Mouse (Mus musculus): ENCODE measurements around the gene Eif3i. TPM values are rescaled to one million over a fixed set of nuclear protein-coding genes. Genes with fewer than 3 reads are reported as not detected.

The Eif3i gene
- total and polyA plus RNA-seq, 2 experiments from 2014 or later, result 233 to 401 TPM

GRCm38 (mm10) chr4:129614093-129614492, 13.6 kb upstream of the Eif3i start, which contains the start of gene Dcdc2b:
Gene Dcdc2b (minus strand): TSS chr4:129614257.
- H3K4me1 ChIP-seq (ENCODE audit: insufficient read depth, low read length), result peaks cover 4% of the 10 kb centered on the region
- no peak for ATAC-seq
- peaks cover 4% of the 10 kb centered on the region; the same call in 1 of the 2 replicates for H3K36me3 ChIP-seq (ENCODE audit: insufficient read depth, low read length)
- DNase-seq (ENCODE audit: low spot score), result peak; percentile 39
- no peak within 1 kb of the TSS for H3K4me2 ChIP-seq (ENCODE audit: low read depth, low read length)
- no peak for TF ChIP-seq CTCF (IDR thresholded peaks at IDR 0.05; ENCODE audit: low read depth)
- 56% methylated on average over 6 of the region's 6 CpGs for WGBS
- H3K4me3 ChIP-seq (ENCODE audit: low read length), result no peak within 1 kb of the TSS
- no peak within 1 kb of the TSS for H3K9ac ChIP-seq (replicated peaks; ENCODE audit: low read length)
- H3K9me3 ChIP-seq (ENCODE audit: low read length), result no peaks in the 10 kb centered on the region
- no peaks in the 10 kb centered on the region for H3K27me3 ChIP-seq (ENCODE audit: insufficient read depth, low read length)
- H3K27ac ChIP-seq, result peak within 1 kb of the TSS; percentile 45; the same call in 1 of the 2 replicates

DNA sequence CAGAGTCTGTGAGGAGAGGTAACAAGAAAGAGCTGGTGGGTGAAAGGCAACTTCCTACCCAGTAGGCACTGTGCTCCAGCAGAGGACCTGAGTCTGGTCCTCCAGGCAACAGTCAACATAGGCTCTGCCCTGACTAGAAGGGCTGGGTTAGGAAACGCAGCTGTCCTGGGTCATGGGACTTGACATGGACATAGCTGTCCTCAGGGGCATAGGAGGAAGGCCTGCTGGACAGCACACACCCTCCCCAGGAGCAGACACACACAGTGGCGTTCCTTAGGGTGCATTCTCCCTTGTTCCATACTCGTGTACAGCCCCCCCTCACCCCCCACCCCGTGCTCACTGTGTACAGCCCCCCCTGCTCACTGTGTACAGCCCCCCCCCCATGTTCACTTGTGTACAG, 10.0 kb upstream of the Eif3i start:
- H3K9me3 ChIP-seq (ENCODE audit: low read length), result no peaks in the 10 kb centered on the region
- no peak overlapping the region for H3K4me3 ChIP-seq (ENCODE audit: low read length)

DNA sequence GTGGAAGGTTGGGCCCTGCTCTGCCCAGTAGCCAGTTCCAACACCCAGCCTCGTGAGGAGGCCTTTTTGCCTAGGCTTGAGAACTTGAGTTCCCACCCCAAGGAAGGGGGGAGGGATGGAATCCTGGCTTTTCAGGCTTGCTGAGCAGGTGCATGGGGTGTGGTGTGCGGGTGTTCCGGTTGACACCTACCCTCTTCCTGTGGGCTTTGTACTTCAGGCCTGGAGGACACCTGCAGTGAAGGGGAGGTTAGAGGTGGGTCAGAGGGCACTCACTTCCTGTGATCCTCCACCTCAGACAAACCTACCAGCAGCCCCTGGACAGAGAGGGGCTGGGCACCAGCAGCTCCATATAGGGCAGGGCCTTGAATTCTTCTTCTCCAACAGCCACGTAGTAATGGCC, 9.6 kb upstream of the Eif3i start:
- Histone ChIP-seq H3K4me3 (ENCODE audit: low read length) (no peak overlapping the region), H3K27me3 (ENCODE audit: insufficient read depth, low read length) (no peaks in the 10 kb centered on the region), H3K4me1 (ENCODE audit: insufficient read depth, low read length) (no peaks in the 10 kb centered on the region), H3K36me3 (ENCODE audit: insufficient read depth, low read length) (peaks cover 13% of the 10 kb centered on the region), H3K9me3 (ENCODE audit: low read length) (no peaks in the 10 kb centered on the region), H3K9ac (replicated peaks; ENCODE audit: low read length) (no peak overlapping the region), H3K27ac (no peak overlapping the region), H3K4me2 (ENCODE audit: low read depth, low read length) (no peak overlapping the region)
- DNase-seq (ENCODE audit: low spot score) (no peak), ATAC-seq (no peak)
- WGBS, result 83% methylated on average over 4 of the region's 4 CpGs
- TF ChIP-seq CTCF (IDR thresholded peaks at IDR 0.05; ENCODE audit: low read depth), result no peak

More for the DNA sequence above, 10.0 kb upstream of the Eif3i start:
- H3K9ac ChIP-seq (replicated peaks; ENCODE audit: low read length), result no peak overlapping the region
- ATAC-seq (no peak), DNase-seq (ENCODE audit: low spot score) (no peak)
- 68% methylated on average over 4 of the region's 4 CpGs for WGBS
- H3K36me3 ChIP-seq (ENCODE audit: insufficient read depth, low read length), result peaks cover 10% of the 10 kb centered on the region
- H3K27me3 ChIP-seq (ENCODE audit: insufficient read depth, low read length), result no peaks in the 10 kb centered on the region
- TF ChIP-seq CTCF (IDR thresholded peaks at IDR 0.05; ENCODE audit: low read depth), result no peak
- H3K27ac ChIP-seq, result no peak overlapping the region
- no peaks in the 10 kb centered on the region for H3K4me1 ChIP-seq (ENCODE audit: insufficient read depth, low read length)
- H3K4me2 ChIP-seq (ENCODE audit: low read depth, low read length), result no peak overlapping the region

GRCm38 (mm10) chr4:129609139-129609631, 8.7 kb upstream of the Eif3i start:
- TF ChIP-seq CTCF (IDR thresholded peaks at IDR 0.05; ENCODE audit: low read depth), result no peak
- Histone ChIP-seq H3K9ac (replicated peaks; ENCODE audit: low read length) (0 out of 2 replicates have a peak overlapping the region, but pooled peaks have one; percentile 4), H3K4me3 (ENCODE audit: low read length) (no peak overlapping the region), H3K4me2 (ENCODE audit: low read depth, low read length) (no peak overlapping the region), H3K27ac (peak overlapping the region; percentile 8; the same call in 1 of the 2 replicates), H3K27me3 (ENCODE audit: insufficient read depth, low read length) (no peaks in the 10 kb centered on the region), H3K4me1 (ENCODE audit: insufficient read depth, low read length) (no peaks in the 10 kb centered on the region), H3K36me3 (ENCODE audit: insufficient read depth, low read length) (peaks cover 21% of the 10 kb centered on the region), H3K9me3 (ENCODE audit: low read length) (no peaks in the 10 kb centered on the region)
- WGBS, result 76% methylated on average over 12 of the region's 12 CpGs
- ATAC-seq, result peak; percentile 13; the same call in 1 of the 2 replicates
- no peak for DNase-seq (ENCODE audit: low spot score)

DNA sequence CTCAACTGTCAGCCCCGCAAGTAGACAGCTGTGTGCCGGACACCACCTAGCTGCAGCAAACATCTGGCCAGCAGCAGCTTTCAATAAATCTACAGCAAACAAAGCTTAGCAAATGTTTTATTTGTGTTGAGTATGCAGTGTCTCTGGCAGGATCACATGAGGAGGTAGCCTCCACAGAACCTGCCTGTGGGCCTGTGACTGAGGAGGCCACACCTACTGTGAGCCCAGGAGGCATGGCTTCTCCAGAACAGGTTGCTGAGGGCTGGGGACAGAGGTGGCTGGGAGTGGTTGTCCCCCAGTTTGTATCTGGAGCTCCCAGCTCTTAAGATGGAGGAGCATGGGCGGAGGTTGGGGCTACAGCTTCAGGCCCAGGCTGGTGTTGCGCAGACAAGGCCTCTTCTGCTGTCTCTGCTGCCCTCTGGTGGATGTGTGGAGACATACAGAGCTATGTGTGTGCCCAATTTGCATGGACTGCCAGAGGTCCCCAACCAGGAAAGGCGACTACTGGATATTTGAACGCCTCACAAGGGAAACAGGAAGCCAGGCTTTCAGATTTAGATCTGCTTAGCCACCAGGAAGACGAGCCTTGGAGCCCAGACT, 8.1 kb upstream of the Eif3i start:
- Histone ChIP-seq H3K4me1 (ENCODE audit: insufficient read depth, low read length) (no peaks in the 10 kb centered on the region), H3K4me3 (ENCODE audit: low read length) (no peak overlapping the region), H3K27ac (peak overlapping the region; percentile 57), H3K4me2 (ENCODE audit: low read depth, low read length) (no peak overlapping the region), H3K36me3 (ENCODE audit: insufficient read depth, low read length) (peaks cover 27% of the 10 kb centered on the region), H3K9me3 (ENCODE audit: low read length) (no peaks in the 10 kb centered on the region), H3K27me3 (ENCODE audit: insufficient read depth, low read length) (no peaks in the 10 kb centered on the region), H3K9ac (replicated peaks; ENCODE audit: low read length) (peak overlapping the region; percentile 29; the same call in 1 of the 2 replicates)
- DNase-seq (ENCODE audit: low spot score) (peak; percentile 92), ATAC-seq (peak; percentile 91)
- peak; percentile 96 for TF ChIP-seq CTCF (IDR thresholded peaks at IDR 0.05; ENCODE audit: low read depth)
- 37% methylated on average over 7 of the region's 7 CpGs for WGBS

GRCm38 (mm10) chr4:129588865-129589264, 11.6 kb downstream of the Eif3i start:
- H3K4me3 ChIP-seq (ENCODE audit: low read length), result no peak overlapping the region
- DNase-seq (ENCODE audit: low spot score) (no peak), ATAC-seq (no peak)
- no peak overlapping the region for H3K27ac ChIP-seq
- no peaks in the 10 kb centered on the region for H3K27me3 ChIP-seq (ENCODE audit: insufficient read depth, low read length)
- no peaks in the 10 kb centered on the region for H3K9me3 ChIP-seq (ENCODE audit: low read length)
- no peak overlapping the region for H3K9ac ChIP-seq (replicated peaks; ENCODE audit: low read length)
- WGBS, result 89% methylated on average over 4 of the region's 4 CpGs
- TF ChIP-seq CTCF (IDR thresholded peaks at IDR 0.05; ENCODE audit: low read depth), result no peak
- H3K4me1 ChIP-seq (ENCODE audit: insufficient read depth, low read length), result no peaks in the 10 kb centered on the region
- H3K36me3 ChIP-seq (ENCODE audit: insufficient read depth, low read length), result peaks cover 29% of the 10 kb centered on the region
- H3K4me2 ChIP-seq (ENCODE audit: low read depth, low read length), result no peak overlapping the region

- DNase-seq (ENCODE audit: low spot score) (no peak), ATAC-seq (no peak)
- Histone ChIP-seq H3K4me3 (ENCODE audit: low read length) (no peak overlapping the region), H3K27ac (no peak overlapping the region), H3K27me3 (ENCODE audit: insufficient read depth, low read length) (no peaks in the 10 kb centered on the region), H3K36me3 (ENCODE audit: insufficient read depth, low read length) (peaks cover 12% of the 10 kb centered on the region), H3K4me2 (ENCODE audit: low read depth, low read length) (no peak overlapping the region), H3K9me3 (ENCODE audit: low read length) (no peaks in the 10 kb centered on the region), H3K4me1 (ENCODE audit: insufficient read depth, low read length) (no peaks in the 10 kb centered on the region), H3K9ac (replicated peaks; ENCODE audit: low read length) (no peak overlapping the region)
- WGBS, result 7% methylated on average over 1 of the region's 1 CpGs
- no peak for TF ChIP-seq CTCF (IDR thresholded peaks at IDR 0.05; ENCODE audit: low read depth)
These were observed 13.5 kb downstream of the Eif3i start for GRCm38 (mm10) chr4:129586943-129587342.

Measured in hindbrain, postnatal 0 days (tissue).